Mouse (Mus musculus) cerebellum, postnatal 25 days (tissue): ENCODE measurements at regions not wholly inside any gene's neighbourhood (a gene's known extent, or its start where the extent isn't known, plus 50 kb on each side); places are given as distances from the start of the nearest gene placed in this dataset.

Source experiments
- DNase-seq, 2 experiments: peaks; one replicate each; pipeline ENCODE4 v3.0.0; 2021; ENCODE audit warnings: mixed read lengths in 2 of 2

DNA sequence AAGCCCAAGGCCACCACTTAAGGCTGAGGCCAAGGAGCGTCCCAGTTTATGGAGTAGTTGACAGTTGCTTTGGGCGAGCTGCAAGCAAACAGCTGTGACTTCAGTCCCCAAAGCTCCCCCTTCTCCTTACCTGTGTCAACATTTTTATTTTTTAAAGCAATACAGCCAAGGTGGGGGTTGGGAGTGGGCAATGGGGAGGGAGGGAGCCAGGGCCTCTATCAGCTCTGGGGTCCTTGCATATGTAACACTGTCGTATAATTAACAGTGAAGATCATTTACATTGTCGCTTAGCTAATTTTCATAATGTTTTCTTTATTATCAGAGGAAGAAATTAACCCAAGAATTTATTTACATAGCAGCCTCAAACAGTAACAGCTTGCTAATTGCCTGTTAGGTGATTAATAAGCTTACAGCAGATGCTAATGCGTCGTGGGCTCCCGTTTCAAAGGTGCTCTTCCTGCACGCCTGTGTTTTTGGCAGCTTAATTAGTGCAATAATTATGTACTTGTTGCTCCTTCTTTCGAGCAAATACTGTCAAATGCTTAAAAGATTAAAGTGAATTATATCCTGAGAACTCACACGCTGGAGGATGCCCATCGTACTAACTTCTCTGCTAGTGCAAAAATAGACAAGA, 227.4 kb upstream of the Tle3 start:
- DNase-seq, result no peak

DNA sequence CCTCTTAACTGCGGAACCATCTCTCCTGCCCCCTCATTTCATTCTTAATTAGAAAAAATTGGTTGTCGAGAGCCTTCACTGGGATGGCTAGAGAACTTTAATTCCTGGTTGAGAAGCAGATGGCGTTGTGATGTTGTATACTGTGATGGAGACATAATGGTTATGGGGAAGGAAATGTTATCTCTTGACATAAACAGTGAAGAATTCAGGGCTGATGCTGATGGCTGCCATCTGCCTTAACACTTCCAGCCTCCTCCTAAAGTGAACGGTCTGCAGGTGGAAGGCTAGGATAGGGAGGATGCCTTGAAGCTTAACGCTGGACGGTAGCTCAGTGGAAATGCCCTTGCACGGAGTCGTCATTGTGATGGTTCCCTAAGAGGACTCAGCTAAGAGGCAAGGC, 226.4 kb upstream of the Tle3 start:
- no peak for DNase-seq

DNA sequence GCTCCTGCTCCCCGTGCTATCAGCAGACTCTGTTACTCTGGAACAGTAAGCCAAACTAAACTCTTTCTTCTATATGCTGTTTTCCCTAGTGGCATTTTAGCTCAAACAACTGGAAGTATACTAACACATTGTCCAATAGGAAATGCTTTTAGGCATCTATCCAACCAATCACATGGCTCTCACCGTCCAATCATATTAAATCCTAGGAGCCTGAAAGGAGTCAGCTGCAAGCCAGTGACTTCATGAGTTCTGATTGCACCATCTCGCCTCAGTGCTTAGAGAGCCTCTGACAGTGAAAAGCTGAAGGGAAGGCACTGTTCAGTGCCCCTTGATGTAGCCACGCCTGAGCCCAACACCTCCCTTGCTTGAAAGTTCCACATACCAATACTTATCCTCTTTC, 221.0 kb upstream of the Tle3 start:
- DNase-seq, result no peak

DNA sequence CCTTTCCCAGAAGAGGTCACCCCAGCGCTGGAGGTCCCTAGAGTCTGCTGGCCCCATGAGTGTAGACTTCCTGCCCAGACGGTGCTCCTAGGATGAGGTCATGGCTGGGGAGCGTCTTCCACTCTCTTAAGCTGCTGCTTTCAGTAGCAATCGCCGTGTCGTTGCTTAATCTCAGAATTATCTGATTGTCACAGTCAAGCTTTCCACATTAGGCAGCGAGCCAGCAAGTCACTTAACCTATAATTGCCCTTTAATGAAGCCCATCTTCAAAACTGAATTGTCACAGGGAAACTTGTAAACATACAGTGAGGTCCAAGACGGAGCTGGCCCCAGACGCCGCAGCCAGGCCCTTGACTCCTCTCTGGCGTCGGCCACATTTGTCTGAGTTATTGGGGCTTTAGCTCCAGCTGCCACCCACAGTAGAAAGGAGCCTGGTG, 220.2 kb upstream of the Tle3 start:
- DNase-seq, result no peak

DNA sequence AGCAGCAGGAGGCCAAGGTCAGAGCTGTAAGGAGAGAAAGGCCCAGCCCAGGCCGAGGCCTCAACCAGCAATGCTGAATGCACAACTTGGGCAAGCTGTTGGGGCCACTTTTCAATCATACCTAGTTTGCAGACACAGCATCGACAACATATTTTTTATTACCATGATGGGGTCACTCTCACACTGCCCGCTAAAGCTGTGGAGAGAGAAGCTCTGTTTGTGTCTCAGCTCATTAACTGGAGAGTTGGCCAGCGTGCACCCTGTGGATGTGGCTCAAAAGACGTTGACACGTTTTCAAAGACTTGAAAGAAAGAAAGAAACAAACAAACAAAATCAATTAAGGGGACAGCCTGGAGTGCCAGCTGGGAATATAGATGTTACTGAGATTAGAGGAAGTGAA, 217.4 kb upstream of the Tle3 start:
- no peak for DNase-seq

DNA sequence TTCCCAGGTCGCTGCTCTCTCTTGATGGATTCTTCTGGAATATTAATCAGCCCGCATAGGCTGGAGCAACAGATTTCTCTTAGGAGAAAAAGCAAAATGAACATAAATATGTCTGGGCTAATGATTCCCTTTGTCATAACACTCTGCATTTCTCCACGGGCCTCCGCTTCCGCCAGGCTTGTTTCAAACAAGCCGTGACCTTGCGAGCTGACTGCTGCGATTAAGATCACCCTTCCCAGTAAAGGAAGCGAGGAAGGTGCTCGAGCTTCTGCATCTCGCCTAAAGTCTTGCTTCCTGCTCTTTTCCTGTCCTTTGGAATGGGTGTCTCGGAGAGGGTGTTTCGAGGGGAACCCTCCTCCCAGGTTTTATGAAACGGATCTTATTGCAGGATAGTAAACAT, 216.3 kb upstream of the Tle3 start:
- DNase-seq, result no peak

DNA sequence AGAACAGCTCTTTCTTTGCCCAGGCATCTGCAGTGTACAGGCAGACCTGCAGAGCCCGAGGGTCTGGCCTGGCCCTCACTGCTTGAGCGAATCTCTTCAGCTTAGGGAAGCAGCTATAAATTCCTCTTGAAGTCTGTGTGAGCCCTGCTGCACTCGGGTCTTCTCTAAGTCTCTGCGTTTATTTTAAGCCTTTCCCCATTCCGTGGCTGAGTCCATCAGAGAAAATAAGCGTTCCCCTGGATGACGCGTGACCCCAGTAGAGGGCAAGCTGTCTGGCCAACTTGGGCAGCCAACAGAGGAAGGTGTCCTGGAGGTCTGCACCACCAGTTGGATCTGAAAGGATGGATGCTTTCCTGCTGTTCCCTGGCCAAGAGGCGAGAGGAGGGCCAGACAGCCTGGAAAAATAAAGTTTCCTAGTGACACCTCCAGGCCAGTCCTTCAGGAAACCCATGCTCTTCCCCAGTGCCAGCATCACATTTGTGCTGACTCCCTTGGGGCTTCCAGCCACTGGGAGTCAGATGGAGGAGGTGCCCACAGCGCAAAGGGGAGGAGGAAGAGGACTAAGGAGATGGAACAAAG, 213.9 kb upstream of the Tle3 start:
- peak; percentile 37 to 42 for DNase-seq

DNA sequence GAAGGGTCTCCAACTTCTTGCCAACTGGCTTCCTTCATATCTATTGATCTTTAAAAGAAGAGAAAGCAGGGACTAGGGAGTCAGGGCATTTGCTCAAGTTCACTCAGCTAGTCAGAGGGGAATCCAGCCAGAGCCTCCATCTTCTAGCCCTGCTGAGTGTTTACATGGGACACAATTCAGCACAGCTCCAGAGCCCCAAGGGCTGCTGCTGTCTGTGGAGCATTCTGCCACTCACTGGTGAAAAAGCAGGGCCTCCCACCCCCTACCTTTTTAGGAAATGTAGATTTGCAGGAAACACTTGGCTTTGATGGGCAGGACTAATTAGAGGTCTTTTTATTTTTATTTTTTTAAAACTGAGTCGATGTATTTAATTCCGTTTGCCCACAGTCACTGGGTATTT, 213.0 kb upstream of the Tle3 start:
- DNase-seq, result no peak

DNA sequence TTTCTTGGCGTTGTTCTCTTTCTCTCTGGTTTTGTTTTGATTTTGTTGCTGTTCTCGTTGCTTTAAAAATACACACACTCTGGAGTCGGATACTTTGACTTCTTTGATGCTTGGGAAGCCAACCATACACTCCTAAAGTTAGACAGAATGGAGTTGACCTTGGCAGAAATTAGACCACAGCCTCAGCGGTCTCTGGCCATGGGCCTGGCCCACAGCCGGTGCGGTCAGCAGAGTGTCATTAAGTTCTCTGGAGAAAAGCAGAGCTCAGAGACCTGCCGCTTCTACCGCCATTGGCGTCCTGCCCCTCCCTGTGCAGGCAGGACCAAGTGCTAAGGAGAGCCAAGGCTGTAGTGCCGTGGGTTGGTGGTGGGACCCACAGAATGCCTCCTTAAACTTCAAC, 212.6 kb upstream of the Tle3 start:
- peak in 1 of 2 experiments; percentile 19 for DNase-seq

DNA sequence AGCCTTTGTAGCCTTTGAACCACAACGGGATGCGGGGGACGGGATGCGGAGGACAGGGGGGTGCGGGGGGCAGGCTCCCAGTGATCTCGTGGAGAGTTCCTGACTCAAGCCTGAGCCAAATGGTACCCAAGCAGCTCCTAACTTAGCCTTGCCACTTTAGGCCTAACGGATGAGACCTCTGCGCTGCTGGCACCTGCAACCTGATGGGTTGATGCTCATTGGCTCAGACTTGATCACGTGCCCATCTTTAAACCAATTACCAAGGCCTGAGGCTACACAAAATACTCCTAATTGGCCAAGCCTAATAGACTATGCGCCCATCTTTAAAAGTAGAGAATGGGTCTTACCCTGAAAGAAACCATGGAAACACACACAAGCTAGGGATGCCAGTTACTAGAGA, 209.3 kb upstream of the Tle3 start:
- no peak for DNase-seq

DNA sequence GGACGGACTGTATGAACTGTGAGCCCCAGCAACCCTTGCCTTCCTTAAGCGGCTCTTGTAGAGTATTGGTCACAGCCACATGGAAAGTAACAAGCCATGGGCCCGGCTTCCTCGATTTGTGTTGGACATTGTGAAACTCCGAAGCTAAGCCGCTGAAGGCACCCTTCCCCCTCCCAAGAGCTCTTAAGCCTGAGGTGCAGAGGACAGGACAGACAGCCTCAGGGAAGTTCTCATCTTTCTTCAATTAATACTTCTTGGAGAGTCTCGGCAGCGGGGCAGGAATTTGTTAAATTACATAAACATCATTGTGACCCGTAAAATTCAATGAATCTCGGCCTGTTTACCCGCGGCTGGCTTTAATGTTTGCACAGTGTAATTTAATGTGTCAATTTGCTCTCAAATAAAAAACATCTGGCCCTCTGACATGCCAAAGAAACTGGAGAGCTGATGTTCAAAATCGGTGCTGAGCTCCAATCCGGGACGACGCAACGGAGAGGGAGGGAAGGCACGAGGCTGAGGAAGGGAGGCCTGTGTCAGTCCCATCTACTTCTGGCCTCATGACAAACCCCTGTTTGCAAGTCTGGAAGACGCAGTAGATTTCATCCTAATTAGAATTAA, 208.4 kb upstream of the Tle3 start:
- no peak for DNase-seq

DNA sequence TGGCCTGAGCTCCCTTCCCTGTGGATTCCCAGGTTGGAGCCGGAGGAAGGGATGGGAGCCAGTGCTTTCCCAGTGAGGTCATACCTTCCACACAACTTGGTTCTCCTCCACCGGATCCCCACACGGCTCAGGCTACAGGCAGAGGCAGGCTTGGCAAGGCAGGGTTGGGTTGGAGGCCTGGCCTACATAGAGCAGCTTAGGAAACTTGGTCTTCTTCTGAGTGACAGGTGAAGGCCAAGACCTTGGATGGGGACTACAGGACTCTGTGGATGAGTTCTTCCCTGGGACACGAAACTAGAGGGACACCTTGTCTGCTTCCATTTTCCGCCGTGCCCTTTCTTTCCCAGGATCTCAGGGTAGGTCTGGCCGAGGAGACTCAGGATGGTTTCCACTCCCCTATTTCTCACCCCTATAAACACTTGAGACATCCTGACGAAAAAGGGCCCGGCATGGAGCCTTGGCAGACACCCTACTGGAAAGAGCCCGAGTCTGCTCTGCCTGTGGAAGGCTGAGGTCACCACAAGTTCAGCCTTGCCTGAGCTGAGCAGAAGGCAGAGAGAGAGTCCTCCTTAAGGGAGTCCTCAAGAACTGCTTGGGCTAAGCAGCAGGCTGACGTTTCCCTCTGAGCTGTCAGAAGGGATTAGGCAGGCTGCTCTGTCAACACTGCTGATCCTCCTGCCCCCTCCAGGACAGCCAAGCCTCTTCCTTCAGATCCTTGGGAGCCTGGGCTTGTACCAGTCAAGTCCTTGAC, 207.5 kb upstream of the Tle3 start:
- peak; percentile 61 for DNase-seq

DNA sequence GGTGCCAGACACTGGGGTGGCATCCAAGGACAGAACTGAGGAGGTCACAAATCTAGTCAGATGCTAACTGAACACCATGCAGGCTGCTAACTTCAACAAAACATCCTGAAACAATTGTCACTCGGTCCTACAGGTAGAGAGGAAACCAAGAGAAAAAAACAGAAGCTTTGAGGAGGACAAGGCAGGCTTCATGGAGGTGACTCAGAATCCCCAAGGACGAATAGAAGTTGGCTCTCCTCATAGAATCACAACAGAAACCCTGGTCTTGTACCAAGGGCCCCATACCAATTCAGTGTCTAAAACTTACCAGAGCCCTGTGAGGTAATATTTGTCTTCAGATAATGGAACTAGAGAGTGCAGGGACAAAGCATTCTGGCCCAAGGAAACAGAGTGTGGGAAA, 206.1 kb upstream of the Tle3 start:
- no peak for DNase-seq

DNA sequence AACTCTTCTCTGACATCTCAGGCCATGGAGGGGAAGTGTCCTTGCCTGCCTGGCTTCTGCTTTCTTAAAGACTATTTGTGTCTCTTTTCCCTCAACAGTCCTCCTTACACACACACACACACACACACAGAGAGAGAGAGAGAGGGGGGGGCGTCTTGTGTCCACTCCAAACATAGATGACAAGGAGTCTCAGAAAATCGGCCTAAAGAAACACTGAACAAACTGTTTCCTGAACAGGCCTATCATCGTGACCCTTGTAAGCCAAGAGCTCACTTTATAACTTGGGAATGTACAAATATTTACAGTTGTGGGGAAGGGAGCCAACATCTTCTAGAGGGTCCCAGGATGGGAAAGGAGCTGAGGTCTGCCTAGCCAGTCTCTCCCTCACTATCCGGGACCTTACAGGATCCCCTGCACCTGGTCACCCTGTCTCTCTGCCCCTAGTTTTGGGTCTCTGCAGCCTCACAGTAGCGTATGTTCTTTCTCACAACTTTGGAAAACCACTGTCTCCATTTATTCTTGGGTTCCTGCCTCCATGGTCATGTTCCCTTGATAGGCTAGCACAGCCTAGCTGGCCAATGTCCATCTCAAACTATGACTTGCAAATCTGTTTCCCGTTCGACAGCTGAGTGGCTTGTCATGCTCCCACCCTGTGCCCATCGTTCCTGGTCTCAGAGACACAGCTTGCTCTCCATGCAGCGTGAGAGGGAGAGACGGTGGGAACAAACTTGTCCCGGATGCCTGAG, 204.9 kb upstream of the Tle3 start:
- no peak for DNase-seq

DNA sequence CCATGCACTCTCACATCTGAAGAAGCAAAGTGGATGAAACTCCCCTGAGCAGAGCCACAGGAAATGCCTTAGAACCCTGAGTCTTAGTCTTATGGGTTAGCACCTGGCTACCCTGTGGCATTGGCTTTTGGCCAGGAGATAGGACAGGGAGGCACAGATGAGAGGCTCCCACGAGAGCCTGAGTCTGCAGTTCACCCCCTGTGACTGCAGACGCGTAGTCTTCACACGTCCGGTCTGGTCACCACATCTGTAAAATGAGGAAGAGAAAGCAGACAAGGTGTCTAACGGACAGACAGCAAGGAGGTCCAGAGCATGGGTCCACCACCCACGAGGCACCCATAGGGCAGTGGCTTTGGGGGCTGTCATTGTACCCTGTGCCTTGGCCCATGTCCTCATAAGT, 203.2 kb upstream of the Tle3 start:
- DNase-seq, result no peak

DNA sequence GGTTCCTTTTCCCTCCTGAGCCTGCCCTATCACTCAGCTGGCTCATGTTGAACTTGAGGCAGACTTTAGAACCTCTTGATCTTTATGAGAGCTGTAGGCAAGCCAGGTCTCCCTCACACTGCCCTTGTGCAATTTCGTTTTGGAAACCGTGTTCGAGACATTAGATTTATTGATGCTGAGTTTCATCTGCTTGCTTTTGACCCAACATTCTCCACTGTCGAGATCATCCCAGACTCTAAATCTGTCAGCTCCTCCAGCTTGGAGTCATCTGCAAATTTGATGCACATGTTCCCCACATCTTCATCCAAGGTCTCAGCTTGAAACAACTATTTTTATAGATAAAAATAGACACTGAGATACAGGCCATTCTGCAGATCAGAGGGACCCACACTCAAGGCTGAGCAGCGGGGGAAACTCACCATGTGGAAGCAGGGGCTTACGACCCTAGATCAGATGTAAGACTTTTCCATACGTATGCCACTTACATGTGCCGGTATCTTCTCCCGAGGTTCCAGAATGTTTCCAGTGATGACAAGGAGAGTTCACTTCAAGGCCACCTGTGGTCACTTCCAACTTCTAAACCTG, 202.6 kb upstream of the Tle3 start:
- no peak for DNase-seq

DNA sequence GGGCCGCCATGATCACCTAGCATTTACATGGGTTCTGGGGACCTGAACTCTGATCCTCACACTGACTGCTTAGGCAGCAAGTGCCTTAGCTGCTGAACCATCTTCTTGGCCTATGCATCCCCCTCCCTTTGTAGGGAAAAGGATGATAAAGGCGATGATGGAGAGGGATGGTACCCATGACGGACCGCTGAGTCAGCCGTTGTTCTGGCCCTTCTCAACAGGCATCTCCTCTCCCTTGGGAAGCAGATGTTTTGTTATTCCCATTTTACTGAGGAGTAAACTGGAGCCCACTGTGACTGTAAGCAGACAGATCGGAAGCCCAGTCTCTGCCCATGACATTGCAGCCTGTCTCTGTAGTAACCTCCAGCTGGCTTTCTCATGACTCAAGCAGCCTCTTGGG, 201.2 kb upstream of the Tle3 start:
- no peak for DNase-seq

DNA sequence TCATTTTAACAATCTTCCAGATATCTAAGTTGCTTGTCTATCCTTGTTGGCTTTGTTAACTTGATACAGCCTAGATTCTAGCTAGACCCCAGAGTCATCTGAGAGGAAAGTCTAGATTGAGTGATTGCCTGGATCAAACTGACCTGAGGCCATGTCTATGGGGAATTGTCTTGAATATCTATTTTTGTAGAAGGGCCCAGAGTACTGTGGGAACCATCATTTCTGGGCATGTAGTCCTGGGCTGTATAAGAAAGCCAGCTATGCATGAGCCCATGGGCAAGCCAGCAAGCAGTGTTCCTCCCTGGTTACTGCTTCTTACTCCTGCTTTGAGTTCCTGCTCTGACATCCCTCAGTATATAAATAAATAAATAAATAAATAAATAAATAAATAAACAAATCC, 199.7 kb upstream of the Tle3 start:
- DNase-seq, result no peak

DNA sequence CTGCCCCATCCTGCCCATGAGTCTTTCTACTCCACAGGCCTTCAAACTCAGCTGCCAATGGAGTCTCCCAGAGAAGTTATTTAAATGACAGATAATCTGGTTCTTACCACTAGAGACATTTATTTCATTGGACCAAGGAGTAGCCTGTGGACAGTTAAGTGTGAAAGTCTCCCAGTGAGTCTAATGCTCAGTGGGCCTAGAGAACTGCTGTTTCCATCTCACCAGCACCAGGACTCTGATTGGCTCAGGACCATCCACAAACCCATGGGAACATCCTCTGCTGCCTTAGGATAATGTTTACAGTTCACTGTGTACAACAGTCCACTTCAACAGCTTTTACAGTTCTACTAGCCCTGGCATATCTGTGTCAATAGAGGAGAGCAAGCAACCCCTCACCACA, 198.6 kb upstream of the Tle3 start:
- no peak for DNase-seq

DNA sequence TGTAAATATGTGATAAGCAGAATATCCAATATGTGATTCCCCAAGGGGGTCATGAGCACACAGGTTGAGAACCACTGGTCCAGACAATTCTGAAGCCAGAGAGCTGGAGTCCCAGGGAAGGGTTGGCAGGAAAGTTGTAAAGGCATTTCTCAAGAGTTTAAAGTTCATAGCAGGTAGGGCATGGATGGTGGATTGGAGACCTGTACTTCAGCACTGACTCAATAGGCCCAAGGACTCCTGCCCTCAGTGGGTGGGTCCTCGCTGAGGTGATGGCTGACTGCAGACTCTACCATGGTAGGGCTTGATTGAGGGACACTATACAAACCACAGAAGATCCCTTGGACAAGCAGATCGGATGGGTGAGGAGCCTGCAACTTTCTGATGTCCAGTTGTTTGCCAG, 196.8 kb upstream of the Tle3 start:
- no peak for DNase-seq

DNA sequence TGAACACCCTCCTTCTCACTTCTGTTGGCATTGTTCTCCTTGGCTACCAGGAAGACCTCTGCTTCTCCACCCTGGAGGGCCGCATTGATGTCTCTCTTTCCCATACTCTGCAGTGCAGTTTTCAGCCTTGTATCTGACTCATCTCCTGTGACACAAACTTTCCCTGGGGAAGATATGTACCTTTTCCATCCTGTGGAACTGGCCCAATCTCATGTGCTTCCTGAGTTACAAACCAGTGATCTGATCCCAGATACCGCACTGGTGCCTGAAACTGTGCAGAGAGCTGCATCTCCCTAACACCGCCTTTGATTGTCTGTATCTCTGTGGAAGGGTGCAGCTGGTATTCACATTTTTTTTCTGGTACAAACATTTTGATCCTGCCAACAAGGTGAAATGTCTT, 195.3 kb upstream of the Tle3 start:
- DNase-seq, result no peak

DNA sequence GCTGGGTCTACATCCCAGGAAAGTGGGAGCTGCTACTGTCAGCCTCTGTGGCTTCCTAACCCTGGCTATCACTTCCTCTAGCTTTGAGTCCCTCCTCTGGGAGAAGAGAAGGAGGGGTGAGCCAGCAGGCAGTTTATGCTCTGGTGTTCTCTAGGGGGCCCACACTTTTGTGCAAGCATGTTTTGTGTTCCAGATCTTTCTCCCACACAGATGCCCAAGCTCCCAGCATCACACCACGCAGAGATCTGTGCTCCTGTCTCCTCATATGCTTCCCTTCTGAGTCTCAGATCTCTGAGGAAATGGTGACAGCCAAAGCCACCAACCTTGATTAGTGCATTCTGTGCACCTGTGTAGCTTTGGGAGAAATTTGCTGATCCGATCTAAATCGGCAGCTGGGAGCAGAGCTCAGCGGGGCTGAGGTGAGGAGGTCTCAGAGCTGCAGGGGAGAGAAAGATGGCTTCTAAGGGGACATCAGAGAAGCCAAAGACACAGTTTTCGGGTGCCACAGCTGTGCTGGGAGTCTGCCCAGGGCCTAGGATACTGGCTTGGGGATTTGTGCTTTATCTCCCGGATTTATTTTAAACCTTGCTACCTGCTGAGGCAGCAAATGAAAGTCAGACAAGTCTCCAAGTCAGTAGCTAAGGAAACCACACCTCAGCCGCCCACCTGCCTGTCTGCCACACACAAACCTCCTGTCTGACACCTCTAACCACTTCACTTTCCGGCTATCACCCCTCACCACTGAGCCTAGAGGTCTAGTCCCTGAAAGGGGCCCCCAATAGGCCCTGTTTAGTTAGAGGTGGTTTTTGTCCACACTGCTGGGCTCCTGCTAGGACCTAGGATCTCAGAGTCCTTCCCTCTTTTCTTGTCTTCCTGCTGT, 185.4 kb upstream of the Tle3 start:
- DNase-seq, result no peak
